Mouse (Mus musculus) common myeloid progenitor, adult 5-6 weeks (primary cell): ENCODE data around the gene Noa1. TPM values are rescaled to one million over a fixed set of nuclear protein-coding genes. Genes with fewer than 3 reads are reported as not detected.

Source experiments
- ATAC-seq: replicated peaks from 2 replicates; pipeline ENCODE4 v1.8.0; 2016; ENCODE audit warnings: low read depth, mild to moderate bottlenecking, moderate TSS enrichment, inconsistent platforms; ENCODE audit not compliant: poor library complexity, severe bottlenecking
- total RNA-seq: library from RNA; stranded (forward); fragments of 200-1000, 187-1606 nt; gene quantifications from 2 replicates; pipeline ENCODE4 v1.2.3, GENCODE M21; 2017

Gene Noa1
- total RNA-seq, 1 experiment from 2014 or later = 40.9 TPM

- ATAC-seq = peak; percentile 98
These were observed 16.9 kb downstream of the Noa1 start for GRCm38 (mm10) chr5:77292803-77293522.

- no peak for ATAC-seq
These were observed 19.3 kb downstream of the Noa1 start for GRCm38 (mm10) chr5:77290606-77291005.

GRCm38 (mm10) chr5:77289686-77290085 lies 20.2 kb downstream of the Noa1 start:
- peak; percentile 31; the same call in 1 of the 2 replicates for ATAC-seq

- no peak for ATAC-seq
These were observed 22.0 kb downstream of the Noa1 start for GRCm38 (mm10) chr5:77287901-77288300.

- no peak for ATAC-seq
These were observed 23.0 kb downstream of the Noa1 start for GRCm38 (mm10) chr5:77286904-77287303.

- no peak for ATAC-seq
These were observed 24.2 kb downstream of the Noa1 start for GRCm38 (mm10) chr5:77285685-77286084.

- no peak for ATAC-seq
These were observed 27.6 kb downstream of the Noa1 start for GRCm38 (mm10) chr5:77282242-77282641.

- no peak for ATAC-seq
These were observed 28.2 kb downstream of the Noa1 start for GRCm38 (mm10) chr5:77281518-77282174.

- no peak; the same call in 1 of the 2 replicates for ATAC-seq
These were observed 32.7 kb downstream of the Noa1 start for GRCm38 (mm10) chr5:77277204-77277603.

GRCm38 (mm10) chr5:77275950-77276349 lies 33.9 kb downstream of the Noa1 start:
- ATAC-seq = peak; percentile 75

GRCm38 (mm10) chr5:77273151-77273550 lies 36.7 kb downstream of the Noa1 start:
- peak; percentile 59 for ATAC-seq

GRCm38 (mm10) chr5:77269399-77269798 lies 40.5 kb downstream of the Noa1 start:
- no peak for ATAC-seq

GRCm38 (mm10) chr5:77267957-77268624 lies 41.8 kb downstream of the Noa1 start:
- no peak for ATAC-seq

GRCm38 (mm10) chr5:77267441-77267840 lies 42.4 kb downstream of the Noa1 start:
- ATAC-seq = no peak

- ATAC-seq = peak; percentile 37
These were observed 42.9 kb downstream of the Noa1 start for GRCm38 (mm10) chr5:77266886-77267401.

GRCm38 (mm10) chr5:77266066-77266885 lies 43.6 kb downstream of the Noa1 start:
- peak; percentile 16; the same call in 1 of the 2 replicates for ATAC-seq

GRCm38 (mm10) chr5:77265671-77266065 lies 44.2 kb downstream of the Noa1 start:
- peak; percentile 23 for ATAC-seq

- ATAC-seq = peak; percentile 83
These were observed 44.7 kb downstream of the Noa1 start, which contains the start of gene Rest for GRCm38 (mm10) chr5:77265081-77265670. Gene Rest, plus strand, starts transcription at chr5:77265491.

GRCm38 (mm10) chr5:77262105-77262504 lies 47.8 kb downstream of the Noa1 start:
- ATAC-seq = no peak
